Mouse (Mus musculus) limb, embryonic 10.5 days (tissue): ENCODE results near the gene Sugp2. TPM values are rescaled to one million over a fixed set of nuclear protein-coding genes. Genes with fewer than 3 reads are reported as not detected.
A peak's percentile ranks its signal among the peaks of the same experiment; 100 is the strongest.

Experiments
- DNase-seq: peaks from one replicate; pipeline ENCODE4 v3.0.0-alpha.2; 2017; ENCODE audit warnings: low spot score
- H3K27ac ChIP-seq: fragments of 300-500 bp; sonication (generic); 2 replicates; pipeline ENCODE4 v1.5.1; 2016; ENCODE audit warnings: mild to moderate bottlenecking
- H3K27me3 ChIP-seq: fragments of 300-500 bp; sonication (generic); 2 replicates; pipeline ENCODE4 v1.6.1; 2016; ENCODE audit warnings: low read depth, mild to moderate bottlenecking; ENCODE audit not compliant: poor library complexity, severe bottlenecking
- H3K36me3 ChIP-seq: fragments of 300-500 bp; sonication (generic); 2 replicates; pipeline ENCODE4 v1.6.1; 2016; ENCODE audit warnings: mild to moderate bottlenecking, moderate library complexity
- H3K4me1 ChIP-seq: fragments of 300-500 bp; sonication (generic); 2 replicates; pipeline ENCODE4 v1.6.1; 2016
- H3K4me3 ChIP-seq: fragments of 300-500 bp; sonication (generic); 2 replicates; pipeline ENCODE4 v1.5.1; 2016; ENCODE audit warnings: mild to moderate bottlenecking, moderate library complexity
- H3K9me3 ChIP-seq: fragments of 300-500 bp; sonication (generic); replicated peaks from 2 replicates; pipeline ENCODE4 v1.6.1; 2016; ENCODE audit warnings: mild to moderate bottlenecking
- WGBS: fragments of 180-500 bp; shearing (Covaris S2); methylation state at CpG from one replicate; pipeline ENCODE4 v1.1.7; 2016; 5-methylcytosine and 5-hydroxymethylcytosine counted together
- polyA plus RNA-seq: library from polyadenylated mRNA; unstranded; fragments of >200 nt; fragmentation: Nextera tagmentation; extraction: Ambion mirVana; gene quantifications from 2 replicates; pipeline ENCODE4 v1.2.1, GENCODE M21; 2016

Gene Sugp2
- polyA plus RNA-seq, 1 experiment from 2014 or later, result 51.4 TPM

DNA sequence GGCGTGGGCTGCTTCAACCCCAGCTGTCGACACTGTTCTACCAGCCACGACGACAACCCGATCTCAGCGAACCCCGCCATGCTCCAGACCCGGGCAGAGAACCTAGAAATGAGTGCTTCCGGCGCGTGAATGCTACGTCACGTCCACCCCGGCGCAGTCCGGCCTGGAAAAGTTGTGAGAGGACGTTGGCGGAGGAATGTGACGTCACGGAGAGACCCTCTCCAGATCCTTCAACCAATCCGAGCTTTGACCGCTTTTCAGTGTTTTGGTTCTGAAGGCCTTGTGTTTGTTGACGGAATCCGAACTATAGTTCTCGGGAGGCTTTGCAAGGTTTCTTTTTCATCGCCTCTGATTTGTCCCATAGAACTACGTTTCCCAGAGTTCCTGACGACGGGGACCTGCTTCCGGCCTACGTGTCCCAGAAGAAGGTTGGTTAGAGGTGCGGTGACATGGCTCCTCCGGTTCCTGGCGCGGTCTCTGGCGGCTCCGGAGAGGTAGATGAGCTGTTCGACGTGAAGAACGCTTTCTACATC is 68.4 kb downstream of the Sugp2 start, which contains the start of the genes Ddx49 and Cope:
Gene Ddx49 (minus strand): TSS at position 132 of the 533 bp plus-strand sequence.
Gene Cope (plus strand): TSS at position 161 of the 533 bp plus-strand sequence.
- Histone ChIP-seq H3K36me3 (peaks cover 69% of the 10 kb centered on the region), H3K27ac (peak within 1 kb of the TSS; percentile 88)
- DNase-seq, result peak; percentile 98

DNA sequence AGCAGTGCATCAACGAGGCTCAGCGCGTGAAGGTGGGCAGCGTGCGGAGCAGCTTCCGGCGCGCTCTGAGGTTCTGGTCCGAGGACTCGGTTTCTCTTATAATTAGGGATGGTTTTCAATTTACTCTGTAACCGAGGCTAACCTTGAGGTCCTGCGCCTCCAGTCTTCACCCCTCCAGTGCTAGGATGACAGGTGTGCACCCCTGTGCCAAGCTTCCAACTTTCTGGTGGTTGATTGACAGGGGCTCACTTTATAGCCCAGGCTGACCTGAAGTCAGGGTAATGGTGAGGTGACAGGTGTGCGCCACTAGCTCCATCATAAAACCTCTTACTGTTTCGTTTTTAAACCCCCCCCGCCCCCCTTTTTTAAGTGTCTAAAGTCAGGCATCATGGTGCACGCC is 68.9 kb downstream of the Sugp2 start:
- no peak for DNase-seq
- Histone ChIP-seq H3K9me3 (no peaks in the 10 kb centered on the region), H3K4me3 (peak overlapping the region; percentile 88), H3K36me3 (peaks cover 69% of the 10 kb centered on the region), H3K27ac (peak overlapping the region; percentile 88), H3K4me1 (peaks cover 25% of the 10 kb centered on the region), H3K27me3 (no peaks in the 10 kb centered on the region)
- WGBS, result 3% methylated on average over 16 of the region's 16 CpGs

More for the DNA sequence above, 68.4 kb downstream of the Sugp2 start, which contains the start of the genes Ddx49 and Cope:
- H3K27me3 ChIP-seq, result no peaks in the 10 kb centered on the region
- no peaks in the 10 kb centered on the region for H3K9me3 ChIP-seq
- WGBS, result under 1% methylated on average over 40 of the region's 40 CpGs
- H3K4me1 ChIP-seq, result peaks cover 25% of the 10 kb centered on the region
- H3K4me3 ChIP-seq, result peak within 1 kb of the TSS; percentile 88

DNA sequence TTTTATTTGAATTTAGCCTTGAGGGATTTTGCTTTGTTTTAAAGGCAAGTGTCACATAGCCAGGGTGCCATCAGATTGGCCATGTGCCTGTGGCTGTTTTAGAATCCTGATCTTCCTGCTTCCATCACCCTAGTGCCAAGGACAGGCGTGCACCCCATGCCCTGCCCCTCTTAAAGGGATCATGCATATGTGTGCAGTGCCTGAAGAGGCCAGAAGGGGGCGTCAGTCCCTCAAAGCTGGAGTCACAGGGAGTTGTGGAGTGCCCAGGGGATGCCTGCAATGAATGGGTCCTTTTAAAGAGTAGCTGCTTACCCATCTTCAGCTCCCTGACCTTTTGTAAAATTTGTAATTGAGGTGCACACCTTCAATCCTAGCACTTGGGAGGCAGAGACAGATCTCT is 75.3 kb downstream of the Sugp2 start:
- no peaks in the 10 kb centered on the region for H3K9me3 ChIP-seq
- H3K4me1 ChIP-seq, result 0 out of 2 replicates have a peak, but pooled peaks cover under 1% of the 10 kb centered on the region
- peaks cover 95% of the 10 kb centered on the region for H3K36me3 ChIP-seq
- no peak overlapping the region for H3K4me3 ChIP-seq
- no peak for DNase-seq
- H3K27ac ChIP-seq, result no peak overlapping the region
- 40% methylated on average over 2 of the region's 2 CpGs for WGBS
- no peaks in the 10 kb centered on the region for H3K27me3 ChIP-seq

DNA sequence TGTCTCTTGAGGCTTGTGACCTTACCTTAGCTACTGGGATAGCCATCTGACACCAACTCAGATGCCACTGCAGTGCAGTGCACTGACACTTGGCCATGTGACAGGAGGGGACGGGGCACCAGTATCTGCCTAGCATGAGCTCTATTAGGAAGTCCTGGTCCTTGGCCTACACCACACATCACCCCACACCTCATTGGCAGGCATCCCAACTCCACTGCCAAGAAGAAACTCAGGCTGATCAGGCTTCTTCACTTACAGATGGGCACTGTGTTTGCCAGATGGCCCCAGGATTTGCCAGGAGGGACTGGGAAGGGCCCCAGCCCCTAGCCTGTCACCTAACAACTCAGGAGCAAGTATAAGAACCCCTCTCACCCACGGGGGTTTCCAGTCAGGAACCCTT is 79.4 kb downstream of the Sugp2 start:
- 89% methylated on average over 2 of the region's 2 CpGs for WGBS
- H3K4me1 ChIP-seq, result peaks cover 33% of the 10 kb centered on the region
- peaks cover 59% of the 10 kb centered on the region for H3K36me3 ChIP-seq
- peaks cover 4% of the 10 kb centered on the region; the same call in 1 of the 2 replicates for H3K27me3 ChIP-seq
- no peaks in the 10 kb centered on the region for H3K9me3 ChIP-seq
- no peak overlapping the region for H3K4me3 ChIP-seq
- no peak overlapping the region for H3K27ac ChIP-seq
- no peak for DNase-seq

DNA sequence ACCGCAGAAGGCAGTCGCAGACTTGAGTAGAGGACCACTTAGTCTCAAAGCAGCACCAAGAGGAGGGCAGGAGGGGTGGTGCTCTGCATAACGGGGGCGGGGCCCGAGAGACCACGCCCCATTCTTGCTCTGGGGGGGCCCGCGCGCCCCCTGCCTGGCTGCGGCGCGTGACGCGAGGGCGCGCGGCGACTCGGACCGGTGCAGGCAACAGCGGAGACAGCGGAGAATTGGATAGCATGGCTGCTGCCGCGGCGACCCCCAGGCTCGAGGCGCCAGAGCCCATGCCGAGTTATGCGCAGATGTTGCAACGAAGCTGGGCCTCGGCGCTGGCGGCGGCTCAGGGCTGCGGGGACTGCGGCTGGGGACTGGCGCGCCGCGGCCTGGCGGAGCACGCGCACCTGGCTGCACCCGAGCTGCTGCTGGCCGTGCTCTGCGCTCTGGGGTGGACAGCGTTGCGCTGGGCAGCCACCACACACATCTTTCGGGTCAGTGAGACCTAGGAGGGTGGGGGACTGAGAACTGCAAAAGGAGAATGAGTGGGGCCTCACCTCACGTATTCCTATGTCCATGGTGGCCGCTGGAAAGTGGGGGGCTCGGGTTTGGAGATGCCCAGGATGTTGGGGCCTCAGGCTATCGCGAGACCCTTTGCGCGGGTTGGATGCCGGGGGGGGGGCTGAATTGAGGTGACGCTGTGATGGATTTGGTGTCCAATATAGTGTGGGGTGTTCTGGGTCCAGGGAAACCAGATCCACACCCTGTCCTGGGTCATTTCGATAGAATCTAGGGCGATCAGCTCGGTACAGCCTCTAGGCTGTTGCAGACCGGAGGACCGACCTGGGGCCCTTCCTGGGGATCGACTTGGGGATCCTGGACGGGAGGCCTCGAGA is 81.8 kb downstream of the Sugp2 start, which contains the start of gene Cers1:
Gene Cers1 (plus strand): TSS at position 152 of the 887 bp plus-strand sequence.
- Histone ChIP-seq H3K4me3 (peak within 1 kb of the TSS; percentile 66), H3K27ac (peak within 1 kb of the TSS; percentile 83), H3K9me3 (no peaks in the 10 kb centered on the region), H3K27me3 (peaks cover 4% of the 10 kb centered on the region; the same call in 1 of the 2 replicates), H3K36me3 (peaks cover 36% of the 10 kb centered on the region), H3K4me1 (peaks cover 33% of the 10 kb centered on the region)
- WGBS, result 2% methylated on average over 66 of the region's 66 CpGs
- DNase-seq, result peak; percentile 82

DNA sequence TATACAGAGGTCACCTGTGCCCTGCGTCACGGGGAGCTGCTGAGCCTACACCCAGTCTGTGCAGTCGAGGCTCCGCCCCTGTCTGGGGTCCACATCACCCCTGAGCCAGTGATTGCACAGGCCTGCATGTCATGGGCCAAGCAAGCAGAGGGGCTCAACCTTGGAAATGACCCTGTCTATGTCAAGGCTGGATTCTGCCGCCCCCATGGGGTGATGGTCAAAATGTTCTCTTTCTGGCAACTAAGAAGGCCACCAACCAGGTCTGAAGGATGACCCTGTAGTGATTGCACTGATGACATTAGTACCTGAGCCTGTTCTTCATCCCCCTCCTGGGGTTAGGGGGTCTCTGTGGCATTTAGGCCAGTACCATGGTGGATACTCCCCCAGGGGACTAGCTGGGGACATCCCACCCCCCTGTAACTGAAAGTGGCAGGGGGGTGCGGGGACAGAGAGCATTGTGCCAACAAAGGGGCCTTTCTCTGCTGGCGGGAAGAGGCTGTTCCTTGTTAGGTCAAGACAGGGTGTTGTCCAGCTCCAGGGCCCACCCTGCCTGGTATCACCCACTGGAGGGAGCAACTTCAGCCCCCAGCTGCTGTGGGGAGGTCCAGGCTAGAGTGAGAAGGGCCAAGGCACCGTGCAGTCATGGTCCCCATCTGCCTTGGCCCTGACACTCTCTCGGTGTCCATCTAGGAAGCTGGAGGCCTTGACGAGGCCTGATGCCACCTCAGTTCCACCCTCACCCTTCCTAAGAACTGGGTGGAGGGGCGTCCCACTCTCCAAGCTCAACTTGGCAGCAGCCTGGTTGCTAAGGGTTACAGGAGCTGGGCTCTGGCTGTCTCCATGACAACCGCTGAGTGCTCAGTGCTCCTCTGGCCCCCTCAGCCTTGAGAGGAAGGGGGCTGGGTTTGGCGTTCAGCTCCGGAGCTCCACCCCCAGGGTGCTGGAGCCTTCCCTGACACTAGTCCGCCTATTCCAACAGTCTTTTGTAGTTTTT is 82.8 kb downstream of the Sugp2 start:
- no peaks in the 10 kb centered on the region for H3K9me3 ChIP-seq
- peak overlapping the region; percentile 66 for H3K4me3 ChIP-seq
- H3K27ac ChIP-seq, result peak overlapping the region; percentile 83
- 16% methylated on average over 15 of the region's 15 CpGs for WGBS
- H3K27me3 ChIP-seq, result peaks cover 4% of the 10 kb centered on the region; the same call in 1 of the 2 replicates
- peaks cover 26% of the 10 kb centered on the region for H3K36me3 ChIP-seq
- H3K4me1 ChIP-seq, result peaks cover 33% of the 10 kb centered on the region
- peak; percentile 70 for DNase-seq

DNA sequence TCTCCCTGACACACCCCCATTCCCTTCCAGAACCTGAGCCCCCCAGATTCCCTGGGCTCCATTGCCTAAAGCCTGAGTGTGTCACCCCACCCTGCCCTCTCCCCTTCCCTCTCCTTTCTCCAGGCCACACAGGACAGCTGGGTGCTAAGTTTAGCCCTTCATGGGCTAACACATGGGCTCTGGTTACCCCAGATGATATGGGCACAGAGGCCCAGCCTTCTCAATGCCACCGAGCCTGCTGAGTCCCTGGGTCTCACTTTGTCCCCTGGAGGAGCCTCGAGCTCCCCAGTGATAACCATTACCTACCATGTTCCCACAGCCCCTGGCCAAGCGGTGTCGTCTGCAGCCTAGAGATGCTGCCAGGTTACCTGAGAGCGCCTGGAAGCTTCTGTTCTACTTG is 83.8 kb downstream of the Sugp2 start:
- Histone ChIP-seq H3K9me3 (no peaks in the 10 kb centered on the region), H3K4me3 (peak overlapping the region; percentile 66; the same call in 1 of the 2 replicates), H3K27ac (peak overlapping the region; percentile 59), H3K36me3 (peaks cover 16% of the 10 kb centered on the region), H3K4me1 (peaks cover 33% of the 10 kb centered on the region), H3K27me3 (peaks cover 4% of the 10 kb centered on the region; the same call in 1 of the 2 replicates)
- 87% methylated on average over 5 of the region's 5 CpGs for WGBS
- DNase-seq, result no peak

DNA sequence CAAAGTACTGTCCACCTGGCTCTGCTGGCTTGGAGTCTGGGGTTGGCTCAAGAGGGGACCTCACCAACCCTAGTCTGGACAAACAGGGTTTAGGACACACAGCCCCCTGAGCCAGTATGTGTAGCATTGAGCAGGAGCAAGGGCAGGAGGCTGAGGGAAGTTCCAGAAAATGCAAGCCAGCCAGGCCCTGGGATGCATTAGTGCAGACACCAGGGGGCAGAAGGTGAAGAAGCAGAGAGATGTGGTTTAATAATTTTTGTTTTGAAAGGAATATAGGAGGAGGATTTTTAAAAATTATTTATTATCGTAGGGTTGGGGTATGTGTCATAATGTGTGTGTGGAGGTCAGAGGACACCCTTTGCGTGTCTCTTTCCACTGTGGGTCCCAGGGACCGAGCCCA is 89.7 kb downstream of the Sugp2 start:
- 87% methylated on average over 3 of the region's 3 CpGs for WGBS
- 0 out of 2 replicates have a peak overlapping the region, but pooled peaks have one; percentile 28 for H3K27ac ChIP-seq
- H3K36me3 ChIP-seq, result peaks cover 18% of the 10 kb centered on the region

DNA sequence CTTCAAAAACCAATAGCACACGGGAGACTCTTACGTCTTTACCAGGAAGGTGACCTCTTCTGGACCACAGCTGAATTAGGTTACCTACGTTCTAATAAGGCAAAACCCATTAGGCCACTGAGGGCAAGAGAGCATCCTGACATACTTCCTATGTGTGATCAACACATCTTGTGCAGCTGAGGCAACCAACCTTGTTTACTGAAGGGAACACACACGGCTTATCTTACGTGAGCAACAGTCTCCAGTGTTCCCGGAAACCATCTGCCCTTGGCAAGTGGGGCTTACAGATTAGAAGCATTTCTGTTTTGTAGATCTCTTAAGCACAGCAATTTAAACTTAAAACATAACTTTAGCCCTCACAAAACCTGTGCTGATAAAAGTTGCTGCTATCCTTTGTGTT is 93.5 kb downstream of the Sugp2 start:
- DNase-seq, result no peak
- no peak overlapping the region for H3K4me3 ChIP-seq
- no peaks in the 10 kb centered on the region for H3K9me3 ChIP-seq
- 93% methylated on average over 6 of the region's 6 CpGs for WGBS
- H3K27me3 ChIP-seq, result peaks cover 11% of the 10 kb centered on the region; the same call in 1 of the 2 replicates
- no peak overlapping the region for H3K27ac ChIP-seq
- H3K36me3 ChIP-seq, result peaks cover 40% of the 10 kb centered on the region
- H3K4me1 ChIP-seq, result peaks cover 43% of the 10 kb centered on the region

More for the DNA sequence above, 89.7 kb downstream of the Sugp2 start:
- no peak for DNase-seq
- Histone ChIP-seq H3K4me3 (no peak overlapping the region), H3K9me3 (no peaks in the 10 kb centered on the region), H3K27me3 (no peaks in the 10 kb centered on the region), H3K4me1 (peaks cover 7% of the 10 kb centered on the region)

DNA sequence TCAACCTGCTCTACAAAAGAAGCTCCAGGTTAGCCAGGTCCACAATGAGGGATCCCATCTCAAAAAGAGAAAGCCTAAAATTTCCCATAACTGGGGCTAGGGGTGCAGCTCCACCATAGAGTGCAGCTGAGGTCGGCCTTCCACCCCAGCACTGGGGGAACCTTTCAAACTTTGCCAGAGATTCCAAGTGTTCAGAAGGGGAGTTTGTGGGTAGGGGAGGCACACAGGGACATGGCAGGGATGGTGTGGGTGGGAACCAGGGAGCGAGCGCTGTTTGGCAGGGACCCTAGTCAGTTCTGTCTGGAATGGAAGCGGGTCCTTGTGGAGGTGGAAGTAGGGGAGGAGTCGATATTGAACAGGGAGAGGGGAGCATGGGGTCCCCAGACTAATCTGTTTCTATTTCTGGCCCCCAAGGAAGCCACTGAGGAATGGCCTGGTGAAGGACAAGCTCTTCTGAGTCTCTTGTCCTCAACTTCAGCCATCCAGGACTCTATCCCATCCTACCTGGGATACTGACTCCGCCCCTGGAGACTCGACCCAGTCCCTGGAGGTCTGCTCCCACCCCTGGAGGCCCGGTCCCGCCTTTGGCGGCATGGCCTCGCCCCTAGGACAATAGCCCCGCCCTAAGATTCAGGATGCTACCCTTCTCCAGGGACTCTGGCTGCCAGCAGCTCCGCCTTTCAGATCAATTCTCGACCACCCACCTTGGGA is 95.3 kb downstream of the Sugp2 start, which contains the start of gene Gdf1:
Gene Gdf1 (plus strand): TSS at position 694 of the 711 bp plus-strand sequence.
- peak within 1 kb of the TSS; percentile 82 for H3K27ac ChIP-seq

More for the DNA sequence above, 95.3 kb downstream of the Sugp2 start, which contains the start of gene Gdf1:
- Histone ChIP-seq H3K4me1 (peaks cover 42% of the 10 kb centered on the region), H3K9me3 (no peaks in the 10 kb centered on the region), H3K36me3 (peaks cover 54% of the 10 kb centered on the region), H3K4me3 (peak within 1 kb of the TSS; percentile 39), H3K27me3 (peaks cover 11% of the 10 kb centered on the region; the same call in 1 of the 2 replicates)
- 20% methylated on average over 14 of the region's 14 CpGs for WGBS
- DNase-seq, result peak; percentile 62
